Mouse (Mus musculus) kidney, embryonic 16.5 days (tissue): ENCODE measurements at regions not wholly inside any gene's neighbourhood (a gene's known extent, or its start where the extent isn't known, plus 50 kb on each side); places are given as distances from the start of the nearest gene placed in this dataset.
"Not testable (repeated sequence)": the region's sequence is repeated elsewhere in the genome, so short reads cannot be mapped to it uniquely, and the experiment has no call there.

Experiments
- ATAC-seq: fragments of 200-750 bp; cut with Nextera tagmentation; 2 replicates; pipeline ENCODE4 v1.8.0; 2017; ENCODE audit warnings: moderate TSS enrichment; ENCODE audit not compliant: low FRiP score, low TSS enrichment
- H3K27ac ChIP-seq: fragments of 300-500 bp; sonication (generic); 2 replicates; pipeline ENCODE4 v1.5.1; 2014; ENCODE audit warnings: low read length
- H3K27me3 ChIP-seq: fragments of 300-500 bp; sonication (generic); 2 replicates; pipeline ENCODE4 v1.6.1; 2014; ENCODE audit warnings: low read length, control low read depth, mixed read lengths; ENCODE audit not compliant: insufficient read depth
- H3K36me3 ChIP-seq: fragments of 300-500 bp; sonication (generic); 2 replicates; pipeline ENCODE4 v1.6.1; 2014; ENCODE audit warnings: low read length, control low read depth, mixed read lengths; ENCODE audit not compliant: insufficient read depth
- H3K4me1 ChIP-seq: fragments of 300-500 bp; sonication (generic); 2 replicates; pipeline ENCODE4 v1.6.1; 2014; ENCODE audit warnings: low read length, control low read depth, mixed read lengths; ENCODE audit not compliant: insufficient read depth
- H3K4me2 ChIP-seq: fragments of 300-500 bp; sonication (generic); replicated peaks from 2 replicates; pipeline ENCODE4 v1.6.1; 2014; ENCODE audit warnings: low read depth, low read length
- H3K4me3 ChIP-seq: fragments of 300-500 bp; sonication (generic); 2 replicates; pipeline ENCODE4 v1.5.1; 2014; ENCODE audit warnings: mild to moderate bottlenecking, low read length
- H3K9ac ChIP-seq: fragments of 300-500 bp; sonication (generic); replicated peaks from 2 replicates; pipeline ENCODE4 v1.6.1; 2014; ENCODE audit warnings: low read length
- H3K9me3 ChIP-seq: fragments of 300-500 bp; sonication (generic); 2 replicates; pipeline ENCODE4 v1.6.1; 2016; ENCODE audit warnings: low read length, control low read depth
- whole genome bisulfite sequencing: fragments of 180-500 bp; shearing (Covaris S2); extraction: QIAGEN DNeasy Blood & Tissue Kit; methylation state at CpG from one replicate; pipeline ENCODE4 v1.1.7; 2014; 5-methylcytosine and 5-hydroxymethylcytosine counted together

- no peaks in the 10 kb centered on the region for H3K27me3 ChIP-seq
- WGBS: 49% methylated on average over 7 of the region's 7 CpGs
- H3K4me3 ChIP-seq: no peak overlapping the region
- no peaks in the 10 kb centered on the region for H3K36me3 ChIP-seq
- peaks cover 9% of the 10 kb centered on the region for H3K4me1 ChIP-seq
- ATAC-seq: no peak
- H3K9ac ChIP-seq: no peak overlapping the region
- no peak overlapping the region for H3K27ac ChIP-seq
- no peak overlapping the region; the same call in 1 of the 2 replicates for H3K4me2 ChIP-seq
- no peaks in the 10 kb centered on the region for H3K9me3 ChIP-seq
These were observed 117.9 kb upstream of the Klf4 start for GRCm38 (mm10) chr4:55650186-55650585.

GRCm38 (mm10) chr4:55648376-55648775, 116.1 kb upstream of the Klf4 start:
- Histone ChIP-seq H3K27me3 (no peaks in the 10 kb centered on the region), H3K9ac (no peak overlapping the region), H3K9me3 (no peaks in the 10 kb centered on the region), H3K4me1 (peaks cover 9% of the 10 kb centered on the region), H3K27ac (no peak overlapping the region), H3K36me3 (no peaks in the 10 kb centered on the region), H3K4me3 (no peak overlapping the region), H3K4me2 (no peak overlapping the region)
- 50% methylated on average over 7 of the region's 7 CpGs for WGBS
- ATAC-seq: no peak

GRCm38 (mm10) chr4:55645432-55645831, 113.2 kb upstream of the Klf4 start:
- 44% methylated on average over 3 of the region's 3 CpGs for WGBS
- no peak overlapping the region for H3K9ac ChIP-seq
- H3K27me3 ChIP-seq: no peaks in the 10 kb centered on the region
- H3K4me1 ChIP-seq: peaks cover 3% of the 10 kb centered on the region
- no peaks in the 10 kb centered on the region for H3K36me3 ChIP-seq
- no peak overlapping the region for H3K4me2 ChIP-seq
- no peak for ATAC-seq
- H3K4me3 ChIP-seq: no peak overlapping the region
- H3K27ac ChIP-seq: no peak overlapping the region
- no peaks in the 10 kb centered on the region for H3K9me3 ChIP-seq

- H3K27me3 ChIP-seq: no peaks in the 10 kb centered on the region
- 64% methylated on average over 2 of the region's 2 CpGs for WGBS
- ATAC-seq: no peak
These were observed 112.6 kb upstream of the Klf4 start for GRCm38 (mm10) chr4:55644895-55645294.

GRCm38 (mm10) chr4:55634946-55635511, 102.8 kb upstream of the Klf4 start:
- H3K4me3 ChIP-seq: no peak overlapping the region
- ATAC-seq: no peak
- H3K36me3 ChIP-seq: no peaks in the 10 kb centered on the region
- no peaks in the 10 kb centered on the region for H3K27me3 ChIP-seq
- WGBS: 78% methylated on average over 7 of the region's 7 CpGs
- no peaks in the 10 kb centered on the region for H3K4me1 ChIP-seq
- H3K9me3 ChIP-seq: no peaks in the 10 kb centered on the region
- no peak overlapping the region for H3K9ac ChIP-seq
- no peak overlapping the region for H3K27ac ChIP-seq
- H3K4me2 ChIP-seq: no peak overlapping the region

More at GRCm38 (mm10) chr4:55644895-55645294, 112.6 kb upstream of the Klf4 start:
- Histone ChIP-seq H3K9ac (no peak overlapping the region), H3K4me1 (no peaks in the 10 kb centered on the region), H3K36me3 (no peaks in the 10 kb centered on the region), H3K4me3 (no peak overlapping the region), H3K27ac (no peak overlapping the region), H3K4me2 (no peak overlapping the region), H3K9me3 (no peaks in the 10 kb centered on the region)

GRCm38 (mm10) chr4:55631157-55631556, 98.9 kb upstream of the Klf4 start:
- ATAC-seq: no peak
- no peaks in the 10 kb centered on the region for H3K9me3 ChIP-seq
- no peaks in the 10 kb centered on the region for H3K36me3 ChIP-seq
- 96% methylated on average over 1 of the region's 1 CpGs for WGBS
- no peak overlapping the region for H3K4me3 ChIP-seq
- no peak overlapping the region for H3K9ac ChIP-seq
- no peak overlapping the region for H3K27ac ChIP-seq
- H3K4me1 ChIP-seq: no peaks in the 10 kb centered on the region
- H3K27me3 ChIP-seq: no peaks in the 10 kb centered on the region
- no peak overlapping the region for H3K4me2 ChIP-seq

GRCm38 (mm10) chr4:55630215-55630614, 97.9 kb upstream of the Klf4 start:
- WGBS: 76% methylated on average over 4 of the region's 4 CpGs
- H3K4me3 ChIP-seq, H3K9me3 ChIP-seq, H3K4me2 ChIP-seq, ATAC-seq, H3K27ac ChIP-seq, H3K36me3 ChIP-seq, H3K9ac ChIP-seq, H3K27me3 ChIP-seq, H3K4me1 ChIP-seq: not testable (repeated sequence)

- Histone ChIP-seq H3K9me3 (no peaks in the 10 kb centered on the region), H3K4me1 (no peaks in the 10 kb centered on the region), H3K27me3 (no peaks in the 10 kb centered on the region), H3K27ac (no peak overlapping the region), H3K36me3 (no peaks in the 10 kb centered on the region), H3K4me2 (no peak overlapping the region), H3K4me3 (no peak overlapping the region), H3K9ac (no peak overlapping the region)
- 88% methylated on average over 9 of the region's 9 CpGs for WGBS
- no peak for ATAC-seq
These were observed 92.5 kb upstream of the Klf4 start for GRCm38 (mm10) chr4:55624779-55625178.

GRCm38 (mm10) chr4:55623151-55623760, 91.0 kb upstream of the Klf4 start:
- WGBS: 79% methylated on average over 4 of the region's 4 CpGs
- no peak overlapping the region for H3K27ac ChIP-seq
- no peak for ATAC-seq
- H3K27me3 ChIP-seq: no peaks in the 10 kb centered on the region
- H3K36me3 ChIP-seq: no peaks in the 10 kb centered on the region
- no peaks in the 10 kb centered on the region for H3K9me3 ChIP-seq
- no peak overlapping the region for H3K4me3 ChIP-seq
- no peaks in the 10 kb centered on the region for H3K4me1 ChIP-seq
- H3K9ac ChIP-seq: no peak overlapping the region
- H3K4me2 ChIP-seq: no peak overlapping the region

GRCm38 (mm10) chr4:55622651-55623050, 90.4 kb upstream of the Klf4 start:
- WGBS: 71% methylated on average over 4 of the region's 4 CpGs

More at GRCm38 (mm10) chr4:55622651-55623050, 90.4 kb upstream of the Klf4 start:
- Histone ChIP-seq H3K36me3 (no peaks in the 10 kb centered on the region), H3K27ac (no peak overlapping the region), H3K4me3 (no peak overlapping the region), H3K9ac (no peak overlapping the region), H3K4me2 (no peak overlapping the region), H3K27me3 (no peaks in the 10 kb centered on the region), H3K9me3 (no peaks in the 10 kb centered on the region), H3K4me1 (no peaks in the 10 kb centered on the region)
- ATAC-seq: no peak
